Mouse (Mus musculus): Measurements from ENCODE around the gene Olfr435. TPM values are rescaled to one million over a fixed set of nuclear protein-coding genes. Genes with fewer than 3 reads are reported as not detected.
"Not testable (repeated sequence)": the region's sequence is repeated elsewhere in the genome, so short reads cannot be mapped to it uniquely, and the experiment has no call there.

Olfr435 gene
- polyA plus RNA-seq, 1 experiment from 2014 or later: not detected

DNA sequence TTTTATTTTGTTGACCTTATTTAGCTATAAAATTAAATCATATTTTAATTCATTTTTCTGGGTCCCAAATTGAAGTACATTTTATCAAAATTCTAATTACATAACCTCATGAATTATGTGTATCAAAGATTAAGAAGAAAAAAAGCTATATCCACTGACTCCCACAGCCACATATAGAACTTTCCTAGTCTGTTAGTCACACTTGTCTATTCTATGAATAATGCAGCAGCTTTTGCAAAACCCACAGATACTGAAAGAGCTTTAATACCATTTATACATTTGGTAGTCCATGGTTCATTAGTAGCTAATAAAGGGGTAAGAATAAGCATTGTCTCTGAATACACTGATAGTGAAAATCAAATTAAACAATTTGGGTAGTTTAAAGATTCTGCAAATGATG lies 5.8 kb downstream of the Olfr435 start:
- H3K9ac ChIP-seq (ENCODE audit: low read length): no peak overlapping the region
- H3K4me2 ChIP-seq (ENCODE audit: low read depth, low read length): no peak overlapping the region
- no peaks in the 10 kb centered on the region for H3K27me3 ChIP-seq (ENCODE audit: control insufficient read depth, insufficient read depth, low read length)
- no peak for ATAC-seq (replicated peaks; ENCODE audit: extremely low read depth, insufficient read depth, low FRiP score)
- no peaks in the 10 kb centered on the region for H3K9me3 ChIP-seq (replicated peaks; ENCODE audit: control insufficient read depth, low read length)
- H3K4me1 ChIP-seq (ENCODE audit: control insufficient read depth, insufficient read depth, low read length): no peaks in the 10 kb centered on the region
- H3K36me3 ChIP-seq (ENCODE audit: control insufficient read depth, insufficient read depth): no peaks in the 10 kb centered on the region
- H3K27ac ChIP-seq (ENCODE audit: low read length): no peak overlapping the region
- no peak overlapping the region for H3K4me3 ChIP-seq (ENCODE audit: low read length)

DNA sequence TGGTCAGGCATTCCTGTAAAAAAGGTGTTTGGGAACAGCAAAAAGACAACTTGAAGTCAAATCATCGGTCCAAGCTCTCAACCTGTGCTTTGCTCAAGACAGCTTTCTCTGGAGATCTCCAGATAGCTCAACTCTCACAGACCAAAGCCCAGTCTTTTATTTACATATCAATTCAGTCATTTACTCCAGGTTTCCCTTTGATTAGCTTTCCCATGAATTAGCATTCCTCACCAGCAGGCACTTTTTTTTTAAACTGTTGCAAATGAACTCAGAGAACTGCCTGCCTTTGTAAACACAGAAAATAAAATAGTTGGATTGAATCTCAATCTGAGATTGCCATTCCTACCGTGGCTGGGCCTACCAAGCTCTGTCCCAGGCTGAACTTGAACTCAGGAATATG lies 8.4 kb downstream of the Olfr435 start:
- Histone ChIP-seq H3K4me1 (ENCODE audit: control insufficient read depth, insufficient read depth, low read length) (no peaks in the 10 kb centered on the region), H3K4me2 (ENCODE audit: low read depth, low read length) (no peak overlapping the region), H3K9ac (ENCODE audit: low read length) (no peak overlapping the region), H3K4me3 (ENCODE audit: low read length) (no peak overlapping the region), H3K36me3 (ENCODE audit: control insufficient read depth, insufficient read depth) (no peaks in the 10 kb centered on the region), H3K27ac (ENCODE audit: low read length) (no peak overlapping the region), H3K27me3 (ENCODE audit: control insufficient read depth, insufficient read depth, low read length) (no peaks in the 10 kb centered on the region), H3K9me3 (replicated peaks; ENCODE audit: control insufficient read depth, low read length) (no peaks in the 10 kb centered on the region)
- no peak for ATAC-seq (replicated peaks; ENCODE audit: extremely low read depth, insufficient read depth, low FRiP score)
- WGBS: 41% methylated on average over 2 of the region's 2 CpGs

DNA sequence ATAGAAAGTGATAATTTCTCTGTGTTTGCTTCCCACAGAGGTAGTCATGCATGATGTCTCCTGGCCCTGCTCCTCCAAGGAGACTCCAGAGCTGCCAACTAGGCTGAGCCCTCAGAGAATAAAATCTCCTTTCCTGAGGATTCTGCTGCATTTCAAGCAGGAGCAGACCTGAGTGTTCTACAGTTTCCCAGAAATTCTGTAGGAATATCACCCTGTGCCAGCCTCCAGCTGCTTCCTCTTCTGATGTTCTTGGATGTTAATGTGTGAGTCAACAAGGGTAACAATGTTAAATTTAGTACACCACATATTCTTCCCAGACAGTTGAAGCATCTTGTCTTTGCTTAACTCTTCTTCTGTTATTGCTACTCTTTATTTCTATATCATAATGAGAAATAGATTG lies 15.9 kb downstream of the Olfr435 start, which contains the start of gene Olfr434:
Gene Olfr434 (plus strand): TSS at position 149 of the 400 bp plus-strand sequence.
- not testable (repeated sequence) for ATAC-seq (replicated peaks; ENCODE audit: extremely low read depth, insufficient read depth, low FRiP score); H3K9me3 ChIP-seq (replicated peaks; ENCODE audit: control insufficient read depth, low read length); H3K27me3 ChIP-seq (ENCODE audit: control insufficient read depth, insufficient read depth, low read length); H3K9ac ChIP-seq (ENCODE audit: low read length); H3K4me3 ChIP-seq (ENCODE audit: low read length); H3K4me2 ChIP-seq (ENCODE audit: low read depth, low read length); H3K27ac ChIP-seq (ENCODE audit: low read length); H3K36me3 ChIP-seq (ENCODE audit: control insufficient read depth, insufficient read depth); H3K4me1 ChIP-seq (ENCODE audit: control insufficient read depth, insufficient read depth, low read length)

DNA sequence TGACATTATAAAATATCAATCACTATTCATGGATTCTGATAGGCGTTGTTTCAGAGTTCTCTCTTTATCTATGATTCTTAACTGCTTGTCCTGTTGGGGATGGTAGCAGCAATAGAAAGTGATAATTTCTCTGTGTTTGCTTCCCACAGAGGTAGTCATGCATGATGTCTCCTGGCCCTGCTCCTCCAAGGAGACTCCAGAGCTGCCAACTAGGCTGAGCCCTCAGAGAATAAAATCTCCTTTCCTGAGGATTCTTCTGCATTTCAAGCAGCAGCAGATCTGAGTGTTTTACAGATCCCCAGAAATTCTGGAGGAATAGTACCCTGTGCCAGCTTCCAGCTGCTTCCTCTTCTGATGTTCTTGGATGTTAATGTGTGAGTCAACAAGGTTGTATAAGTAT lies 34.3 kb downstream of the Olfr435 start, which contains the start of gene Olfr47:
Gene Olfr47 (plus strand): TSS at position 275 of the 400 bp plus-strand sequence.
- H3K9ac ChIP-seq (ENCODE audit: low read length); H3K4me3 ChIP-seq (ENCODE audit: low read length); ATAC-seq (replicated peaks; ENCODE audit: extremely low read depth, insufficient read depth, low FRiP score); H3K36me3 ChIP-seq (ENCODE audit: control insufficient read depth, insufficient read depth); H3K27ac ChIP-seq (ENCODE audit: low read length); H3K27me3 ChIP-seq (ENCODE audit: control insufficient read depth, insufficient read depth, low read length); H3K9me3 ChIP-seq (replicated peaks; ENCODE audit: control insufficient read depth, low read length); H3K4me2 ChIP-seq (ENCODE audit: low read depth, low read length); H3K4me1 ChIP-seq (ENCODE audit: control insufficient read depth, insufficient read depth, low read length): not testable (repeated sequence)
- 78% methylated on average over 1 of the region's 1 CpGs for WGBS

DNA sequence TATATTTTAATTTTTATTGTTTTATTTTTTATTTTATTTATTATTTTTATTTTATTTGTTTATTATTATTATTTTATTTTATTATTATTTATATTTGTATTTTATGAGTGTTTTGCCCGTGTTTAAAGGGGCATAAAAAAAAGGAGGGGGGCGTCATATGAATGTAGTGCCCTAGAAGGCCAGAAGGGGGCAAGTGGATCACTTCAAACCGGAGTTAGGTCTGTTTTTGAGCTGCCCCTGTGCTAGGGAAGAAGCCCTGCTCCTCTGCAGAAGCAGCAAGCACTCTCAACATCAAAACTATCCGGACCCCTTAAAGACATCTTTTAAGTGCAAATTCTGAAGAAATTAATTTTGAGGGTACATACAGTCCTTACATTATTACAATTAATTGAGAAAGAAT lies 45.1 kb downstream of the Olfr435 start:
- H3K9me3 ChIP-seq (replicated peaks; ENCODE audit: control insufficient read depth, low read length): no peaks in the 10 kb centered on the region
- no peaks in the 10 kb centered on the region for H3K27me3 ChIP-seq (ENCODE audit: control insufficient read depth, insufficient read depth, low read length)
- WGBS: 14% methylated on average over 4 of the region's 4 CpGs
- H3K4me3 ChIP-seq (ENCODE audit: low read length): no peak overlapping the region
- H3K4me1 ChIP-seq (ENCODE audit: control insufficient read depth, insufficient read depth, low read length): no peaks in the 10 kb centered on the region
- no peak overlapping the region for H3K9ac ChIP-seq (ENCODE audit: low read length)
- no peak for ATAC-seq (replicated peaks; ENCODE audit: extremely low read depth, insufficient read depth, low FRiP score)
- no peak overlapping the region for H3K27ac ChIP-seq (ENCODE audit: low read length)
- no peak overlapping the region for H3K4me2 ChIP-seq (ENCODE audit: low read depth, low read length)
- no peaks in the 10 kb centered on the region for H3K36me3 ChIP-seq (ENCODE audit: control insufficient read depth, insufficient read depth)

DNA sequence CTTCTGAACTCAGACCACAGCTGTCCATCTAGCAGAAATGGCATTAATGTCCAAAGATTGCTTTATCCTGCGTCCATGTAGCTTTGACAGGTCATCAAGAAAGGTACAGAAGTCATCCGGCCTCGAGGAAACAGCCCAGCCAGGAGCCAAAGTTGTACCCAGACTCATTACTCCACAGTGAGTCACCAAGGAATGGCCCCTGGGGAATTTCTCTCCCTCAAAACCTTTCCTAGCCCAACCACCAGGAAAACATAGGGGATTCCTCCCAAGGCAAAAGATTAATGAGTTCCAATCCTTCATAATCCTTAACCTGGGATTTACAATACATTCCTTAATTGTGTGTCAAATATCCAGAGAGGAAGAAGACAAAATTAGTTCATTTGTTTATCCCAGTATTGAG lies 50.5 kb downstream of the Olfr435 start:
- Histone ChIP-seq H3K9ac (ENCODE audit: low read length) (no peak overlapping the region), H3K4me1 (ENCODE audit: control insufficient read depth, insufficient read depth, low read length) (no peaks in the 10 kb centered on the region), H3K4me2 (ENCODE audit: low read depth, low read length) (no peak overlapping the region), H3K4me3 (ENCODE audit: low read length) (no peak overlapping the region), H3K9me3 (replicated peaks; ENCODE audit: control insufficient read depth, low read length) (no peaks in the 10 kb centered on the region), H3K27ac (ENCODE audit: low read length) (no peak overlapping the region), H3K27me3 (ENCODE audit: control insufficient read depth, insufficient read depth, low read length) (no peaks in the 10 kb centered on the region), H3K36me3 (ENCODE audit: control insufficient read depth, insufficient read depth) (no peaks in the 10 kb centered on the region)
- no peak for ATAC-seq (replicated peaks; ENCODE audit: extremely low read depth, insufficient read depth, low FRiP score)
- WGBS: 57% methylated on average over 3 of the region's 3 CpGs

DNA sequence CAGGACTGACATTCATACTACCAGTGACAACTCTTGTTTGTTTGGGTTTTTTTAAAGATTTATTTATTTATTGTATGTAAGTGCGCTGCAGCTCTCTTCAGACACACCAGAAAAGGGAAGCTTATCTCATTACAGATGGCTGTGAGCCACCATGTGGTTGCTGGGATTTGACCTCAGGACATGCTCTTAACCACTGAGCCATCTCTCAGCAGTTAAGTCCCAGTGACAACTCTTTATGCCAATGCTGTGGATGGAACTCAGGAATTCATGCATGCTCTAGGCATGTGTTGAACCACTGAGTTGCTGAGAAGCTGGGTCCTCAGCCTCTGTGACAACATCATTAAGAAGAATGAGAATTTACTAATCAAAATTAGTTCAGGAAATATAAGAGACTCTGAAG lies 56.0 kb downstream of the Olfr435 start:
- no peak overlapping the region for H3K4me2 ChIP-seq (ENCODE audit: low read depth, low read length)
- H3K27me3 ChIP-seq (ENCODE audit: control insufficient read depth, insufficient read depth, low read length): no peaks in the 10 kb centered on the region
- no peak overlapping the region for H3K27ac ChIP-seq (ENCODE audit: low read length)
- H3K36me3 ChIP-seq (ENCODE audit: control insufficient read depth, insufficient read depth): no peaks in the 10 kb centered on the region
- H3K4me3 ChIP-seq (ENCODE audit: low read length): no peak overlapping the region
- no peak overlapping the region for H3K9ac ChIP-seq (ENCODE audit: low read length)
- no peaks in the 10 kb centered on the region for H3K4me1 ChIP-seq (ENCODE audit: control insufficient read depth, insufficient read depth, low read length)
- 52% methylated on average over 1 of the region's 1 CpGs for WGBS
- no peaks in the 10 kb centered on the region for H3K9me3 ChIP-seq (replicated peaks; ENCODE audit: control insufficient read depth, low read length)
- ATAC-seq (replicated peaks; ENCODE audit: extremely low read depth, insufficient read depth, low FRiP score): no peak

Other genes starting within 250 kb of the Olfr435 start
- not detected in 2 replicates for gene Olfr444, start 248.1 kb upstream of the Olfr435 start, polyA plus RNA-seq (2015; fragmentation: Nextera tagmentation; extraction: Ambion mirVana)
- not detected in 2 replicates for gene Olfr441, start 90.8 kb upstream of the Olfr435 start, polyA plus RNA-seq (2015; fragmentation: Nextera tagmentation; extraction: Ambion mirVana)
- not detected in 2 replicates for gene Olfr237-ps1, start 50.6 kb upstream of the Olfr435 start, polyA plus RNA-seq (2015; fragmentation: Nextera tagmentation; extraction: Ambion mirVana)
- not detected in 2 replicates for gene Olfr437, start 33.9 kb upstream of the Olfr435 start, polyA plus RNA-seq (2015; fragmentation: Nextera tagmentation; extraction: Ambion mirVana)
- not detected in 2 replicates for gene Olfr13, start 25.0 kb upstream of the Olfr435 start, polyA plus RNA-seq (2015; fragmentation: Nextera tagmentation; extraction: Ambion mirVana)
- gene Olfr434, start 15.9 kb downstream of the Olfr435 start, polyA plus RNA-seq (2015; fragmentation: Nextera tagmentation; extraction: Ambion mirVana): not detected in 2 replicates
- gene Olfr47, start 34.4 kb downstream of the Olfr435 start, polyA plus RNA-seq (2015; fragmentation: Nextera tagmentation; extraction: Ambion mirVana): not detected in 2 replicates
- 7.0 and 8.0 TPM in 2 replicates for gene Arhgef5, start 68.4 kb downstream of the Olfr435 start, polyA plus RNA-seq (2015; fragmentation: Nextera tagmentation; extraction: Ambion mirVana)
- 0.09 TPM in 1 of 2 replicates, not detected in the other for gene Nobox, start 112.4 kb downstream of the Olfr435 start, polyA plus RNA-seq (2015; fragmentation: Nextera tagmentation; extraction: Ambion mirVana)